Mouse (Mus musculus) neural tube, embryonic 13.5 days (tissue): ENCODE data around the gene Psmb5. TPM values are rescaled to one million over a fixed set of nuclear protein-coding genes. Genes with fewer than 3 reads are reported as not detected.

Experiments
- ATAC-seq: fragments of 200-750 bp; cut with Nextera tagmentation; 2 replicates; pipeline ENCODE4 v1.8.0; 2017; ENCODE audit warnings: low read depth, mild to moderate bottlenecking, moderate TSS enrichment, moderate library complexity
- H3K27ac ChIP-seq: fragments of 300-500 bp; sonication (generic); replicated peaks from 2 replicates; pipeline ENCODE4 v1.5.1; 2015; ENCODE audit warnings: moderate library complexity, mild to moderate bottlenecking, inconsistent platforms
- H3K27me3 ChIP-seq: fragments of 300-500 bp; sonication (generic); 2 replicates; pipeline ENCODE4 v1.6.1; 2015; ENCODE audit warnings: mild to moderate bottlenecking, inconsistent platforms
- H3K36me3 ChIP-seq: fragments of 300-500 bp; sonication (generic); 2 replicates; pipeline ENCODE4 v1.6.1; 2015; ENCODE audit warnings: mild to moderate bottlenecking, inconsistent platforms
- H3K4me1 ChIP-seq: fragments of 300-500 bp; sonication (generic); replicated peaks from 2 replicates; pipeline ENCODE4 v1.6.1; 2015; ENCODE audit warnings: inconsistent platforms
- H3K4me2 ChIP-seq: fragments of 300-500 bp; sonication (generic); 2 replicates; pipeline ENCODE4 v1.6.1; 2015; ENCODE audit warnings: inconsistent platforms, mild to moderate bottlenecking, moderate library complexity
- H3K4me3 ChIP-seq: fragments of 300-500 bp; sonication (generic); 2 replicates; pipeline ENCODE4 v1.5.1; 2015; ENCODE audit warnings: mild to moderate bottlenecking, inconsistent platforms
- H3K9ac ChIP-seq: fragments of 300-500 bp; sonication (generic); 2 replicates; pipeline ENCODE4 v1.6.1; 2015; ENCODE audit warnings: moderate library complexity, mild to moderate bottlenecking, inconsistent platforms
- H3K9me3 ChIP-seq: fragments of 300-500 bp; sonication (generic); 2 replicates; pipeline ENCODE4 v1.6.1; 2016; ENCODE audit warnings: inconsistent platforms
- WGBS: fragments of 180-500 bp; shearing (Covaris S2); methylation state at CpG from one replicate; pipeline ENCODE4 v1.1.7; 2015; 5-methylcytosine and 5-hydroxymethylcytosine counted together
- microRNA counts: library from miRNA; unstranded; fragments of <30 nt; microRNA quantifications from one replicate; lab custom pipeline; 2016
- microRNA-seq: library from miRNA; unstranded; fragments of <30 nt; microRNA quantifications from one replicate; pipeline ENCODE4, GENCODE M21; 2016
- polyA plus RNA-seq: library from polyadenylated mRNA; unstranded; fragments of >200 nt; fragmentation: Nextera tagmentation; extraction: Ambion mirVana; gene quantifications from 2 replicates; pipeline ENCODE4 v1.2.1, GENCODE M21; 2015

Psmb5 gene
- polyA plus RNA-seq, 1 experiment from 2014 or later: 466 TPM

- no peak overlapping the region for H3K4me2 ChIP-seq
- no peaks in the 10 kb centered on the region for H3K9me3 ChIP-seq
- H3K9ac ChIP-seq: no peak overlapping the region
- peaks cover 35% of the 10 kb centered on the region for H3K4me1 ChIP-seq
- 74% methylated on average over 15 of the region's 15 CpGs for WGBS
- H3K27ac ChIP-seq: no peak overlapping the region
- H3K27me3 ChIP-seq: peaks cover 5% of the 10 kb centered on the region
- H3K4me3 ChIP-seq: no peak overlapping the region
- peaks cover 17% of the 10 kb centered on the region for H3K36me3 ChIP-seq
- ATAC-seq: 0 out of 2 replicates have a peak, but pooled peaks have one; percentile 20
These were observed 49.0 kb downstream of the Psmb5 start for GRCm38 (mm10) chr14:54568694-54569414.

MicroRNAs within 50 kb of the gene (microRNA counts, 519-probe panel; counts per million panel counts)
- not detected for microRNA mmu-miR-686 (lab: Ali Mortazavi, UCI)

Small RNAs within 50 kb of the gene (microRNA-seq; reads per million reads assigned to microRNA genes)
- gene Mir686 (not detected), gene Mir6948 (0.59 reads per million)

Other genes starting within 250 kb of the Psmb5 start
- gene Slc7a7, start 200.2 kb downstream of the Psmb5 start, polyA plus RNA-seq: 6.7 and 7.9 TPM in 2 replicates
- 209 and 275 TPM in 2 replicates for gene Mrpl52, start 191.1 kb downstream of the Psmb5 start, polyA plus RNA-seq
- gene Mmp14, start 186.4 kb downstream of the Psmb5 start, polyA plus RNA-seq: 52.7 and 65.4 TPM in 2 replicates
- gene Lrp10, start 153.9 kb downstream of the Psmb5 start, polyA plus RNA-seq: 30.1 and 32.7 TPM in 2 replicates
- gene Rem2, start 141.9 kb downstream of the Psmb5 start, polyA plus RNA-seq: 47.8 and 51.3 TPM in 2 replicates
- 91.6 and 95.0 TPM in 2 replicates for gene Prmt5, start 100.5 kb downstream of the Psmb5 start, polyA plus RNA-seq
- 26.3 and 28.6 TPM in 2 replicates for gene Haus4, start 63.4 kb downstream of the Psmb5 start, polyA plus RNA-seq
- 11.3 and 15.5 TPM in 2 replicates for gene Ajuba, start 40.5 kb downstream of the Psmb5 start, polyA plus RNA-seq
- gene 4931414P19Rik, start 12.0 kb downstream of the Psmb5 start, polyA plus RNA-seq: 7.6 and 8.3 TPM in 2 replicates
- 0.07 TPM in 1 of 2 replicates, not detected in the other for gene Psmb11, start 3.4 kb upstream of the Psmb5 start, polyA plus RNA-seq
- gene Gm17606, start 22.9 kb upstream of the Psmb5 start, polyA plus RNA-seq: not detected in 2 replicates
- 9.1 and 9.2 TPM in 2 replicates for gene Cdh24, start 23.3 kb upstream of the Psmb5 start, polyA plus RNA-seq
- 84.6 and 90.6 TPM in 2 replicates for gene 1700123O20Rik, start 68.2 kb upstream of the Psmb5 start, polyA plus RNA-seq
- 140 and 146 TPM in 2 replicates for gene Acin1, start 68.9 kb upstream of the Psmb5 start, polyA plus RNA-seq
- 0.12 and 0.24 TPM in 2 replicates for gene Gm29776, start 80.8 kb upstream of the Psmb5 start, polyA plus RNA-seq
- 0.23 TPM in 1 of 2 replicates, not detected in the other for gene Cebpe, start 94.2 kb upstream of the Psmb5 start, polyA plus RNA-seq
- 4.4 and 5.1 TPM in 2 replicates for gene Slc7a8, start 163.9 kb upstream of the Psmb5 start, polyA plus RNA-seq
- gene Rnf212b, start 196.1 kb upstream of the Psmb5 start, polyA plus RNA-seq: not detected in 2 replicates